Mouse (Mus musculus): ENCODE results near the gene Rab1b. TPM values are rescaled to one million over a fixed set of nuclear protein-coding genes. Genes with fewer than 3 reads are reported as not detected.

Rab1b gene
- total RNA-seq, 2 experiments from 2014 or later, result 162 to 163 TPM

DNA sequence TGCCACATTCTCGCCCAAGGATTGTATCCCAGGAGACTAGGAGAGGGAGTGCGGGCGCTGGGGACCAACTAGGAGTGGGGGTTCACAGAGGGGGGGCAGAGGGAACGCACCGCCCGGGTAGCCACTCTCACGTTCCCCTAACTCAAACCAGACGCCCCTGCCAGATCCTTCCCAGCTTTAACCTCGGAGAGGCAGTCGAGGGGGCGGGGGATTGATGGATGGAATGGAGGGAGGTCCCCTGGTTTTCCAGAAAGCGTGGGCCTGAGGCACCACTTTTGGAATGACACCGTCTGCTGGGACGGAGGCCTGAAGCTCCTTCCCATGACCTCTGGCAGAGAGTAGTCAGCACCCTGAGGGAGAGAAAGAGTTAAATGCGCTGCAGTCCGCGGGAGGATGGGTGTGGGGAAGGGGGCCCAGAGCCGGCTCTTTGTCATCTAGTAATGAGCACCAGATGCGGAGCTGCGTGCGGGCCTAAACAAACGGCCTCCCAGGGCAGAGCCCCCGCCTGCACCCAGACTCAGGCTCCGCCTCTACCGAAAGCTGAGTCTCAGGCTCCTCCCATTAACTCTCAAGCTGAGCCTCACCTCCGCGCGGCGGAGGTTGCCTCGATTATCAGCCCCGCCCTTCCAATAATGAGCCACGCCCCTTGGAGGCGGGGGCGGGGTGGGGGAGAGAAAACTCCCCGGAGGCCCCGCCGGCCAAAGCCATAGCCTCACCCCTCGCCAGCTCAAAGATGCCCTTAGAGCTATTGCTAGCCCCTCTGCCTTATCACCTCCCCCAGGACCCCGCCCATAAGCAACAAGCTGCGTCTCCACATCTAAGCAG, 35.1 kb downstream of the Rab1b start:
- peak in 1 of 2 experiments; percentile 44 for DNase-seq

- DNase-seq, result no peak
Observed at GRCm38 (mm10) chr19:5071077-5071476, 35.8 kb downstream of the Rab1b start.

GRCm38 (mm10) chr19:5069978-5070377, 36.9 kb downstream of the Rab1b start:
- DNase-seq, result no peak

DNA sequence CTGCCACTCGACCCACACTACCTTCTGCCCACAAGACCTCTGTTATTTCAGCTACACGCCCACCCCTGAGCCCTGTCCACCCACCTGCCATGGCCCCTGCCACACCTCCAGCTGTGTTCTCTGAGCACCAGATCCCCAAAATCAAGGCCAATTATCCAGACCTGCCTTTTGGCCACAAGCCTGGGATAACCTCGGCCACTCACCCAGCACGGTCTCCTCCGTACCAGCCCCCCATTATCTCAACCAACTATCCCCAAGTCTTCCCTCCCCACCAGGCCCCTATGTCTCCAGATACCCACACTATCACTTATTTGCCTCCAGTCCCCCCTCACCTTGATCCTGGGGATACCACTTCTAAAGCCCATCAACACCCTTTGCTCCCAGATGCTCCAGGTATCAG, 37.4 kb downstream of the Rab1b start:
- DNase-seq, result no peak

- DNase-seq, result peak in 1 of 2 experiments; percentile 10
Observed at GRCm38 (mm10) chr19:5068570-5069234, 38.2 kb downstream of the Rab1b start.

- peak in 1 of 2 experiments; percentile 20 for DNase-seq
Observed at GRCm38 (mm10) chr19:5067867-5068569, 38.9 kb downstream of the Rab1b start, which contains the start of gene Cd248. TSS of gene Cd248 (plus strand) at chr19:5068078.

DNA sequence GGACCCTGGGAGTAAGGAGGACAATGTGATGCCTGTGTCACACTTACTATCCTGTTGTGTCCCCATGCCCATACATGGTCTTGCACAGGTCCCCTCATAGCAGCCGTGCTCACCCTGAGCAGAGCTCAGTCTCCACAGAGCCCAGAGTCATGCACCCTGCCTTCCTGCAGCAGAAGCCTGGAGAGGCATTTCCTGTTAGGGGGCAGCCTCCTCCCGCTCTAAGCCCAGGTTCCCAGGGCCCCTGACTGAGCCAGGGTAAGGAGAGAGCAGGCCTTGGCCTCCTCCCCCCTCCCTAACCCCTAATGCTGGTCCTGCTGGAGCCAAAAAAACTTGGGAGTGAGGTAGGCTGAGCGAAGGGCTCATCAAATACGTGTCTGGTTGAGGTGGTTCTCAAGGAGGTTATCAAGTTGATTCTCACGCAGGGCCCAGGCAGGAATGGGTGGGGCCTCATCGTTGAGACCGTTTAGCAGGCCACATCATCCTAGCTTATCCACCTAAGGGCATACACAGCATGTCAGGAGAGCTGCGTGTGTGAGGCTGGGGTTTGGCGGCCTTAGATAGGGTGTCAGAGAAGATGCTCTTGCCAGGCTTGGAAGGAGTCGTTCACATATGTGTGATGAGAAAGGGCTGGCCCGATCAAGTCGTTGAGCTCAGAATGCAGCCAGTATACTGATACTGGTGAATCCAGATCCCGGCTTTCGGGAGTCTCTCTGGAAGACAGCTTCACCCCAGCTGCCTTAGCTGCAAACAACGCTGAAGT, 39.7 kb downstream of the Rab1b start:
- DNase-seq, result peak in 1 of 2 experiments; percentile 4

- no peak for DNase-seq
Observed at GRCm38 (mm10) chr19:5065104-5065503, 41.8 kb downstream of the Rab1b start.

- DNase-seq, result no peak
Observed at GRCm38 (mm10) chr19:5062446-5062845, 44.4 kb downstream of the Rab1b start.

DNA sequence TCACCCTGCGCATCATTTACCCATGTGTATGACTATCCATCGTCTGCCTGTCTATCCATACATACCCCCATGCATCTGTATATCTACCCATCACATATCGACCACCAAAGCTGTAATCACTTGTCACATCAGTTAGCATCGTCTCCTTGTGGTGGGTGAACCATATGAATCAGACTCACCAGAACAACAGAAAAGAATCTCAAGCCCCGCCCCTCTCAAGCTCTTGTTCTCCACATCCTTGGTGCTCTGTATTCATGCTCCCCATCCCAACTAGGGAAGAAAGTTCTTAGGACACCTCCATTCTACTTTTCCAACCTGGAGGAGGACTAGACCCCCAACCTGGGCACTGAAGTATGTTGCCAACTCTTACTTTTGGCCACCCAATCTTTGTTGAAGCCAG, 44.8 kb downstream of the Rab1b start:
- DNase-seq, result no peak

GRCm38 (mm10) chr19:5060365-5061330, 46.2 kb downstream of the Rab1b start:
- no peak for DNase-seq

DNA sequence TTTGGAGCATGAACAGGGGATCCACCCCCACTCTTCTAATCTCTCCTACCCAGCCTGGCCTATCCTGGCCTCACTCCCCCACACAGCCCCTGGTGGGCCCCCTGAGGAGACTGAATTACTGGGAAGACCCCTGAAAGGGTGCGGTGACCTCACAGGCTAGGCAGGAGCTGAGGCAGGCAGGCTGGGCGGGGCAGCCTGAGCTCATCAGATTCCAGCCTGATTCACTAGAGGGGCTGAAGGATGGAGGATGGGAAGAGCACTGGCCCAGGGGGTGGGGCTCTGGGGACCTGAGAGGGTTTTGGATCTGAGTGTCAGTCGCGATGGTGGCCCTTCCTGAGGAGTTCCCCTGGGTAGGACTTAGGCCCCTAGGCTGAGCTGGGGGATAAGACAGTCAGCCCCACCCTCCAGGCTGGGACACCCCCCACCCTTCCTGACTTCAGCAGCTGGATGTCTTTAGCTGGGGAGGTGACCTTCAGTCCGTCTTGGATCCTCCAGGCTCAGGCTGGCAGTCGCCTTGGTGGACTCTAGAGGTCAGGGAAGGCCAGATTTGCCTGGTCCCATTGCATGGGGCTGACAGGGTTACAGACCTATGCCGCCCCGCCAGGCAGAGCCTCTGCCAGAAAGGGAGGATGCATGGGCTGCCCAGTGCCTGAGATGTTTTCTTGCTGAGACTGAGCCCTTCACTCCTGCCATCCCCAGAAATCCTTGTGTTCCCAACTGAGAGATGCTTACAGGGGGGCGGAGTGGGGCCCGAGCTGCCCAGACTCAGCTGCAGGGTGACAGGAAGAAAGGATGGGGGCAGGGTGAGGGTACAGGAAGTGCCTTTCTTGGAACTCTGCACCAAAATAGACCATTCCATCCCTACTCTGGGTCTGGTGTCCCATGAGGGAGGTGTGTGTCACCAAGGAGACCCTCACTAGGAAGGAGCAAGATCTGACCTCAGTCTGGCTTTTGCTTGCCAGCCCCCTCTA, 47.8 kb downstream of the Rab1b start:
- DNase-seq, result no peak

- no peak for DNase-seq
Observed at GRCm38 (mm10) chr19:5057876-5058775, 48.7 kb downstream of the Rab1b start.

DNA sequence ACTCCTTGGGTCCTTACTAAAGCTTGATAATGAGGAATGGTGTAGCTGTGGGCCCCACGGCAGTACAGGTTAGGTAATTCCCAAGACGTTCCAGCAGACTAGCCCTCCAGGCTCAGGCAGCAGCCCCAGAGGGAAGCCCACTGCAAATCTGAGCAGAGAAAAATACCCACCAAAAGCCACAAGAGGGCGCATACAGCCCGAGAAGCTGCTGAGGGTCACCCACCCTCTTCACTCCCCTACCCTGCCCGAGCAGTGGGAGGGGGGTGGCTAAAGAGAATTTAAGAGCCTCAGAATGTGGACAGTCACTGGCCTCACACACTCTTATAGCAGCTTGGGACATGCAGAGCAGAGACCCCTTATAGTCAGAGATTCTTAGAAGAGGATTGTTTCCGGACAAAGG, 50.6 kb downstream of the Rab1b start:
- DNase-seq, result no peak

DNA sequence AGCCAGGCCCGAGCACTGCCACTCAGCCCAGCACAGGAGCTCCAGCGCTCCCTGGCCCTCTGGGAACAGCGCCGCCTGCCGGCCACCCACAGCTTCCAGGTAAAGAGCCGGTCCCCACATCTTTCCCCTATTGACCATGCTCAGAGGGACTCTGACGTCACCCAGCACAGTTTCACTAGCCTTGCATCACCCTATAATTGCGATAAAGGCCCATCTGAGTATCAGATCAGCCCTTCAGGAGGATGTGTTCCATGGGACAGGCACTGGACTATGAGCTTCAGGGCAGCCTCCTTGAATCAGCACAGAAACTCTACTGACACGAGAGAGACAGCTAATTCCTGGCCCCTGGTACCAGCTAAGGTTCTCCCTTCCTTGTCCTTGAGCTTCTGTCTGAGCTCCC, 53.0 kb downstream of the Rab1b start:
- no peak for DNase-seq

- DNase-seq, result no peak
Observed at GRCm38 (mm10) chr19:5052853-5053252, 54.0 kb downstream of the Rab1b start.

- no peak for DNase-seq
Observed at GRCm38 (mm10) chr19:5052166-5052822, 54.6 kb downstream of the Rab1b start.

- no peak for DNase-seq
Observed at GRCm38 (mm10) chr19:5051515-5051914, 55.4 kb downstream of the Rab1b start.
